Mouse (Mus musculus) cerebellum, adult 2 months (tissue): Measurements from ENCODE around the gene Stx2.

Source experiments
- CTCF ChIP-seq: fragments of 200-500 bp; IDR thresholded peaks from 2 replicates; pipeline ENCODE4 v1.5.1; 2011; ENCODE audit warnings: low read depth, mild to moderate bottlenecking, control low read depth, low read length, moderate library complexity, borderline replicate concordance; ENCODE audit not compliant: insufficient read depth
- POLR2A ChIP-seq: fragments of 200-500 bp; IDR thresholded peaks from 2 replicates; pipeline ENCODE4 v1.6.1; 2011; ENCODE audit warnings: low read length, control low read depth, borderline replicate concordance; ENCODE audit not compliant: insufficient read depth

DNA sequence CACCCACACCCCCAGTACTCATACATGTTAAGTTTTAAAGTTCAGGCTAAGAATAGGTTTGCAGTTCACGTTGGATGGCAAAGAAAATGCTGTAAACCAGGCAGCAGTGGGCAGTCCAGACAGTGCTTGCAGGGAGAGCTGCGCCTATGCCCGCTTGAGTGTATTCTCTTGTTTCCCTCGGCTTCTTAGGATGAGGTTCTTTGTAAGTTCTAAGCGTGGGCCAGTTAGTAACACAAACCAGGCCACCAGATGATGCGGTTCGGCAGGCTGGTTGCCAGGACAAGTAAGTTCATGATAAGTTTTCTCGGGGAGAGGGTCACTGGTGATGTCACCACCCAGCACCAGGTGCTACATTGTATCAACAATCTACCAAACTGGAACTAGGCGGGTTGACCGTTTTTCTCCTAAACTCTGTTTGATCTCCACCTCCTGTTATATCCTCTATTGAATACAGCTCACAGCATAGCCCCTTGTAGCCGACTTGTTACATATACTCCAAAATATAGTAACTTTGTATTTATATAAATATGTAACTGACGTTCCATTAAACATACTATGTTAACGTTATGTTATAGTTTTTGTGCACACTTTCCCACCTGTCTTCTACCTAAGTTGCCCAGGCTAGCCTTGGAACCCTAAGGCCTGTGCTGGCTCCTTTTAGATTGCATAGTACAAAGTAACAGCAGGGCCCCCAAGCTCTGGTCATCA lies 10.6 kb upstream of the Stx2 start:
- TF ChIP-seq POLR2A: no peak
- no peak for TF ChIP-seq CTCF
